Mouse (Mus musculus) kidney, postnatal 36 days (tissue): Measurements from ENCODE around the gene Eaf1.

Experiments used
- DNase-seq, 2 experiments: peaks; one replicate each; pipeline ENCODE4 v3.0.0; 2021 to 2022; ENCODE audit warnings: mixed read lengths in 2 of 2

Eaf1 gene

GRCm38 (mm10) chr14:31510322-31510721 lies 16.1 kb downstream of the Eaf1 start:
- no peak for DNase-seq

- no peak for DNase-seq
Observed at GRCm38 (mm10) chr14:31515895-31516294, 21.7 kb downstream of the Eaf1 start.

- DNase-seq: peak; percentile 64 to 65
Observed at GRCm38 (mm10) chr14:31519165-31519564, 25.0 kb downstream of the Eaf1 start.

- no peak for DNase-seq
Observed at GRCm38 (mm10) chr14:31521318-31521717, 27.1 kb downstream of the Eaf1 start.

GRCm38 (mm10) chr14:31525040-31525810 lies 31.0 kb downstream of the Eaf1 start:
- DNase-seq: no peak

GRCm38 (mm10) chr14:31530847-31531246 lies 36.6 kb downstream of the Eaf1 start:
- DNase-seq: peak; percentile 10 to 47

GRCm38 (mm10) chr14:31531506-31532148 lies 37.4 kb downstream of the Eaf1 start:
- peak; percentile 39 to 60 for DNase-seq

GRCm38 (mm10) chr14:31532656-31533055 lies 38.5 kb downstream of the Eaf1 start:
- peak; percentile 62 to 66 for DNase-seq

GRCm38 (mm10) chr14:31537298-31537697 lies 43.1 kb downstream of the Eaf1 start:
- peak in 1 of 2 experiments; percentile 38 for DNase-seq

- no peak for DNase-seq
Observed at GRCm38 (mm10) chr14:31543885-31544442, 49.8 kb downstream of the Eaf1 start.

GRCm38 (mm10) chr14:31555021-31555420 lies 60.8 kb downstream of the Eaf1 start:
- no peak for DNase-seq

- DNase-seq: no peak
Observed at GRCm38 (mm10) chr14:31555963-31556434, 61.8 kb downstream of the Eaf1 start.

GRCm38 (mm10) chr14:31556526-31557260 lies 62.5 kb downstream of the Eaf1 start:
- DNase-seq: no peak

- no peak for DNase-seq
Observed at GRCm38 (mm10) chr14:31557273-31557672, 63.1 kb downstream of the Eaf1 start.

- no peak for DNase-seq
Observed at GRCm38 (mm10) chr14:31557784-31558183, 63.6 kb downstream of the Eaf1 start.

- no peak for DNase-seq
Observed at GRCm38 (mm10) chr14:31559216-31559615, 65.0 kb downstream of the Eaf1 start.
